Mouse (Mus musculus) left cerebral cortex, postnatal 36 days (tissue): ENCODE results near the gene Olfr1412. TPM values are rescaled to one million over a fixed set of nuclear protein-coding genes. Genes with fewer than 3 reads are reported as not detected.

ENCODE experiments used
- DNase-seq, 2 experiments: peaks; one replicate each; pipeline ENCODE4 v3.0.0; 2021 to 2022; ENCODE audit warnings: low spot score in 2 of 2, mixed read lengths in 1 of 2
- intact Hi-C: fragments of 180-260 bp; cut with DNase I; formaldehyde crosslinking; loops from one replicate; pipeline ENCODE4 v1.15.1; 2025
- total RNA-seq, 2 experiments: library from RNA; stranded (reverse); gene quantifications; 2 replicates each; pipeline ENCODE4 v1.2.3; 2021

The Olfr1412 gene
- total RNA-seq: not detected

DNA sequence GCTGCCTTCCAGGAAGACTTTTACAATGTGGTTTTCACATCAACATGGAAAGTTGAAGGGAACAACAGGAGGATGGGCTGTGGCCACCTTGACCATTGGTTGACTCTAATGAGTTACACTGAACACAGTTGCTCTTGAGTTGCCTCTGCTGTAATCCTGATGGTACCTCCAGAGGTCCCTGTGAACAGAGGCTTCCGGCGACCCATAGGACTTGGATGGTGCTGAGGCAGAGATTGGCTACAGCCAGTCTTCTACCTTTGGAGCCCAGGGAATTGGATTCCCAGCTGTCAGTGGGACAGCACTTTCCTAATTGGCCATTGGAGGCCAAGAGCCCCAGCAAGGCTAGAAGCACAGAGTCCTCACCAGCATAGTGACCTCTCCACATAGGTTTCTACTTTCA lies at the start of gene Olfr1412:
Olfr1412 (plus strand) TSS at position 301 of the 400 bp plus-strand sequence.
- no peak for DNase-seq
- intact Hi-C loops: no loop called here

DNA sequence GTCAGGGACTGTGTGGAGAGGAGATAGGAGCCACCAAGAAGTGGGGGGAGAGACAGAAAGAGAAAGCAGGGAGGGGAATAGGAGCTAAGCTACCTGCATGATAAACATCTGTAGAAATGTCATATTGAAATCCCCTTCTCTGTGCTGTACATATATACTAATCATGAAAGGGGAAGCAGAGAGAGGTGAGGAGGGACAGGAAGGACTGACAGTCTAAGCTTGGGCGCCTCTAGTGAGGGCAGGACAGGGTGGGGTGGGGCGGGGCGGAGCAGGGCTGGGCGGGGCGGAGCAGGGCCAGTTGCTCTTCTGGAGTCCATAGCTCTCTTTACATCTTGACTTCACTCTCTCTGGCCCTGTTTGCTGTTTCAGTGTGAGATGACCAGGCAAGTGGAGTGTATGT lies 48.6 kb upstream of the Olfr1412 start:
- intact Hi-C loops: no loop called here
- no peak for DNase-seq

- intact Hi-C loops: no loop called here
Measured at GRCm38 (mm10) chr1:92539071-92539470, 46.5 kb upstream of the Olfr1412 start.

DNA sequence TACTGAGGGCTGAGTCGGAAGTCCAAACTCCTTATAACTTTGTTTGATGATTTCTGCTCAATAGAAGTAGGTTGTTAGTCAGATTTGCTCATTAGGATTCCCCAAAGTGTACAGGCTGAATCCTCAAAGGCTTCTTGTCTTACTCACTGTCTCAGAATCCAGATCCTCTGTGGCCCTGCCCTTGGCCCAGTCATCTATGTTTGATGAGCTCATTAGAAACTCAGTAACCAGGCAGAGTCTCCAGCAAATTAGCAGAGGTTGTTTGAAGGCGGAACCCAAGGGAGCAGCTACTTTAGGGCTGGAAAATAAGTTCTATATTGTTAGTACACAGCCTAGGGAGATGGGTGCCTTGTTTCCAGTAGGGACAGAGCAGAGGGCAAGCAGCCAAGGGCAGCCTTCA lies 39.6 kb upstream of the Olfr1412 start:
- intact Hi-C loops: no loop called here

More at GRCm38 (mm10) chr1:92539071-92539470, 46.5 kb upstream of the Olfr1412 start:
- no peak for DNase-seq

GRCm38 (mm10) chr1:92571022-92571421 lies 14.6 kb upstream of the Olfr1412 start, which contains the start of gene Olfr1413:
Olfr1413 (plus strand) TSS chr1:92571322.
- DNase-seq: no peak
- intact Hi-C loops: no loop called here

More for the DNA sequence above, 39.6 kb upstream of the Olfr1412 start:
- DNase-seq: no peak

DNA sequence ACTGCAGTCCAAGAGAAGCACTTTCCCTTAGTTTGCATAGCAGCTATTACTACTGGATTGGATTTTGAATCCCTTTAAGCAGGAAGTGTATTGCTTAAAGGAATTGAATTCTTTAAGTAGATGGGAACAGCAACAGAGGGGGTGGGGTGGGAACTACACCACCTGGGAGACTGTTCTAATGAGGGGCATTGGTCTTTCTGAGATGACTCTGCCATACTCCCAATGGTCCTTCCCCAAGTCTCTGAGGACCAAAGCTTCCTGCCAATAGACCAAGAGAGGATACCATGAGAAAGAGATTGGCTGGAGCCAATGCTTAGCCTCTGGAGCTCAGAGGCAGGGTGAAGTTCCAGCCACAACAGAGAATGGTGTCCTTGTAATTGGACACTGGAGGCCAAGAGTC lies 8.5 kb downstream of the Olfr1412 start, which contains the start of gene Olfr1411:
Olfr1411 (plus strand) TSS at position 301 of the 400 bp plus-strand sequence.
- intact Hi-C loops: no loop called here
- no peak for DNase-seq

DNA sequence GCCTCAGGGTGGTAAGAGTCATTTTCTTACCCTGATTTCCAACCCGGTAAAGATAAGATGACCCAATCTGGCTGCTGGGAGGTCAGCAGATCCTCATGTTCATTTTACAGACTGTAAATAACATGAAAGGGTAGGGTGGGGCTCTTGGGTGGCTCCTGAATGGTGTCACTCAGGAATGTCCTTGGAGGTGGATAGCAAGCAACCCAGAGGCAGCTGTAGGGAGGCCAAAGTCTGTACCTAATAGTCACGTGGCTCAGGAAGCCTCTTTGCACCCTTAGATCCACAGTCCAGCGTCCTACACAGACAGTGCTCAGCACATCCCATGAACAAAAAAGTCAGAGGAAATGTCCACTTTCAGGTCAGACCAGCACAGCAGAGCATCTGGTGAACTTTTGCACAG lies 10.4 kb downstream of the Olfr1412 start:
- DNase-seq: no peak
- intact Hi-C loops: no loop called here

- no peak for DNase-seq
- intact Hi-C loops: no loop called here
Measured at GRCm38 (mm10) chr1:92605482-92605881, 19.9 kb downstream of the Olfr1412 start, which contains the start of gene Olfr1410. Olfr1410 (plus strand) TSS chr1:92605782.

DNA sequence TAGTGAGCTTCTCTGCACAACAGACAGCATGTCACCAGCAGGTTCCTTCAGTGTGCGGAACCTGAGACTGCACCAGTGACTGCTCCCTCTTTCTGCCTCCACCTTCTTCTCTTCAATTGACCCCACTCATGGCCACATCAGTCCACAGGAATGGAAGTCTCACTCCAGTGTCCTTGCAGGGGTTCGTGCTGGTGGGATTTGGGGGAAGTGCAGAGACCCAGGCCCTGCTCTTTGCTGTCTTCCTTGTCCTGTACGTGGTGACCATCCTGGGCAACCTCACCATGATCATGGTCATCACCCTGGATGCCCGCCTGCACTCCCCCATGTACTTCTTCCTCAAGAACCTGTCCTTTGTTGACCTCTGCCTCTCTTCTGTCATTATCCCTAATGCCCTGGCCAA lies 22.1 kb downstream of the Olfr1412 start:
- intact Hi-C loops: no loop called here
- DNase-seq: no peak

- intact Hi-C loops: loop anchor here (2.0 to 5.0 kb wide), 2 partner anchors 90 to 139 kb away; partner anchors contain the start of gene Ndufa10
- peak; percentile 29 to 48 for DNase-seq
Measured at GRCm38 (mm10) chr1:92611008-92611407, 25.4 kb downstream of the Olfr1412 start.

DNA sequence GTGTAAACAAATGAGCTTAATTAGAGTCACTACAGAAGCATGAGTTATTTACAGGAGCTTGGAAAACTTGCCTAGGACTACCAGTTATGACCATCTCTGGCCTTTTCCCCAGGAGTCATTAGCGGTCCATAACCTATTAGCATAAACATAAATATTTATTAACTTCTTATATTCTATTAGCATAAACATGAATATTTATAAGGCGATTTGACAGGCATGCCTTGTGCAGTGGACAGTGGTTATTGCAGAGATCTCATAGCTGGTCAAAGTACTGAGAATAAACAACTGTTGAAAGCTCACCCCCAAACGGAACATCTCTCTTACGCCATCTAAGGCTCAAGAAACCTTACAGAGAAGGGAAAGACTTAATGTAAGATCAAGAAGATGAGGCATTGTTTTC lies 27.6 kb downstream of the Olfr1412 start:
- intact Hi-C loops: loop anchor here (5.0 kb wide), 1 partner anchor 141 kb away; the partner anchor contains the start of gene Ndufa10
- DNase-seq: no peak

DNA sequence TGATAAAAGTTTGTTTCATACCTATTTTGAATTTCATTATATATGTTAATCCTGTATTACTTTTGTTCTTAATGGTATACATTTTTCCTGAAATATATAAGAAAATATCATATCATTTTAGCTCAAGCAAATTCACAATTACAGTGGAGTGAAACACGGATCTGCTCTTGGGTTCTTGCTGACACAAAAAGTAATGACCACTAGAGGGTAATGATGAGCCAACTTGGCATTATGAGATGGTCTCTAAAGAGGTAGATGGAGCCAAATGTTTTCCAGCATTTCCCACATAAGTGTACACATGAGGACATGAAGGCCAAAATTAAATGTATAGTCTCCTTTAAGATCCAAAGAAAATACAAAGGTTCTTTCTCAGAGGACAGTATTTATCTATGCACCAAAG lies 28.9 kb downstream of the Olfr1412 start:
- intact Hi-C loops: loop anchor here (2.0 to 5.0 kb wide), 2 partner anchors 34 to 142 kb away; partner anchors contain the start of genes Ndufa10 and Otos
- DNase-seq: no peak

GRCm38 (mm10) chr1:92616046-92616445 lies 30.5 kb downstream of the Olfr1412 start:
- intact Hi-C loops: no loop called here
- no peak for DNase-seq

DNA sequence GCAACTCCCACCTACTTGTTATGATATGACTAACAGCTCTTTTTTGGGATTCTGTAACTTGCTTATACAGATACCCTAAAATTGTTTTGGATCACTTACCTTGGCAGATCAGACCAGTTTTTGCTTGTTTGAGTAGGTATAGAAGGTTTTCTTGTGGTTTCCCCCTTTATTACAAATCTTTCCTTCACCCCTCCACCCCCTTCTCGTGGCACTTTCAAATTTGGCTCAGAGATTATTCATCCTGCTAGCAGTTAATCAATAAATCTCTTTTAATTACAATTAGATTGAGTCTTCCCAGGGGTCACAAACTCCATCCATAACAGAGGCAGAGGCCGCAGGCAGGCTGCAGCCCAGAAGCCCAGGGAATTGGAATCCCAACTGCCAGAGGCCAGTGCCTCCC lies 31.9 kb downstream of the Olfr1412 start, which contains the start of gene Olfr12:
Olfr12 (plus strand) TSS at position 301 of the 400 bp plus-strand sequence.
- intact Hi-C loops: no loop called here
- no peak for DNase-seq

DNA sequence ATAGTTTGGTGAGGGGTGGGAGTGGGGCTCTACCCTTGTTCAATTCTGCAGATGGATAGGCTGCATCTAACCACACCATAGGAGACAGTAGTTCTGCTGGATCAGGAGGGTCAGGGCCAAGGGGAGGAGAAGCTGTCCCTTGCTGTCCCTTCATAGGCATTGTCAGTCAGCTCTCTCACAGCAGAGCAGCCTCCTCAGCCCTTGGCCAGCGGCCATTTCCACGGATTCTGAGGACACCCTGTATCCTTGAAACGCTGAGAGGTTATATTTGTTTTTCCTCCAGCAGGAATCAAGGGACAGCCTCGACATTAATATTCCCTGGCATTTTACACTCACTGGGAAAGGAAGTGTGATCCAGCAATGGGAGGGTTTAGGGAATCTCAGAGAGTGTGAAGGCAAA lies 32.8 kb downstream of the Olfr1412 start:
- intact Hi-C loops: no loop called here
- no peak for DNase-seq

- no peak for DNase-seq
- intact Hi-C loops: no loop called here
Measured at GRCm38 (mm10) chr1:92628227-92628626, 42.6 kb downstream of the Olfr1412 start.

GRCm38 (mm10) chr1:92632196-92632595 lies 46.6 kb downstream of the Olfr1412 start:
- no peak for DNase-seq
- intact Hi-C loops: no loop called here

GRCm38 (mm10) chr1:92632948-92633347 lies 47.4 kb downstream of the Olfr1412 start:
- DNase-seq: no peak
- intact Hi-C loops: no loop called here

DNA sequence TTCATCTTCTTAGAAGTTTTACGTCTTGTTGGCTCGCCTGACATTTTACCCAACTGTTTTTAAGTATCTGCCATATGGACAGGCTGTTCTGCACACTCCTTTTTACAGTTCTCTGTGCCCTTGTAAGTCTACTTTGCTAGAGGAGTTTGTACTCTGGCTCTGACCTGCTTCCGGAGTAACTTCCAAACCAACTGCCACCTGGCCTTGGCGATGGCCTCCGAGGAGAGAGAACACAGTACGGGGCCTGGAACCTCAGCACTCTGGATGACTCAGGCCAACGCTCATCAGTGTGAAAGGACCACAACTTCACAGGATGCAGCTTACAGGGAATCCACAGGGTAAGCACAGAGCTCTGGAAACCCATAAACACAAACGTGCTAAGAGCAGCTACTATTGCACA lies 48.1 kb downstream of the Olfr1412 start:
- intact Hi-C loops: no loop called here
- DNase-seq: no peak

DNA sequence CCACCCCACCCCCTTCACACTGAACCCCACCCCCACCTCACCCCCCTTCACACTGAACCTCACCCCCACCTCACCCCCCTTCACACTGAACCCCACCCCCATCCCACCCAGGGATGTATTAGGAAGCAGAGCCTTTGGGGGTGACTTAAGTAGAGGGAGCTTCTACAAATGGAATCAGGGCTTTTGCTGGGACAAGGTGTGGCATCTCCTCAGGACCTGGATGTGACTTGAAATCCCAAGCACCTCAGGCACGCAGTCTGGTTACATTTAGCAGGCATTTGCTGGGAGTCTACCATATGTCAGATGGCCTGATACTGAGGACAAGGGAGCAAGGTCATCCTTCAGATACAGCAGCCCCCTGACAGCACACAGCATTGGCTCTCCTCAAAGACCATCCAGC lies 49.0 kb downstream of the Olfr1412 start:
- intact Hi-C loops: no loop called here
- DNase-seq: no peak

GRCm38 (mm10) chr1:92634976-92635599 lies 49.5 kb downstream of the Olfr1412 start:
- intact Hi-C loops: no loop called here
- no peak for DNase-seq
